Mouse (Mus musculus): ENCODE measurements around the gene Srf.
A peak's percentile ranks its signal among the peaks of the same experiment; 100 is the strongest.
"Not testable (repeated sequence)": the region's sequence is repeated elsewhere in the genome, so short reads cannot be mapped to it uniquely, and the experiment has no call there.

Gene Srf

GRCm38 (mm10) chr17:46555673-46556583, at the start of gene Srf:
TSS of gene Srf (minus strand) at chr17:46556175.
- DNase-seq (ENCODE audit: inconsistent ontology term): peak; percentile 100

- no peak for DNase-seq (ENCODE audit: inconsistent ontology term)
Observed at GRCm38 (mm10) chr17:46605126-46605525, 49.2 kb upstream of the Srf start.

GRCm38 (mm10) chr17:46603229-46603628, 47.3 kb upstream of the Srf start:
- DNase-seq (ENCODE audit: inconsistent ontology term): no peak

- no peak for DNase-seq (ENCODE audit: inconsistent ontology term)
Observed at GRCm38 (mm10) chr17:46602212-46602611, 46.2 kb upstream of the Srf start.

GRCm38 (mm10) chr17:46600569-46600968, 44.6 kb upstream of the Srf start:
- no peak for DNase-seq (ENCODE audit: inconsistent ontology term)

- DNase-seq (ENCODE audit: inconsistent ontology term): no peak
Observed at GRCm38 (mm10) chr17:46598963-46599362, 43.0 kb upstream of the Srf start.

- DNase-seq (ENCODE audit: inconsistent ontology term): no peak
Observed at GRCm38 (mm10) chr17:46597956-46598355, 42.0 kb upstream of the Srf start.

GRCm38 (mm10) chr17:46595336-46595735, 39.4 kb upstream of the Srf start:
- DNase-seq (ENCODE audit: inconsistent ontology term): no peak

GRCm38 (mm10) chr17:46594606-46595005, 38.6 kb upstream of the Srf start:
- no peak for DNase-seq (ENCODE audit: inconsistent ontology term)

GRCm38 (mm10) chr17:46593124-46593523, 37.1 kb upstream of the Srf start:
- DNase-seq (ENCODE audit: inconsistent ontology term): no peak

GRCm38 (mm10) chr17:46591406-46591805, 35.4 kb upstream of the Srf start:
- DNase-seq (ENCODE audit: inconsistent ontology term): no peak

- no peak for DNase-seq (ENCODE audit: inconsistent ontology term)
Observed at GRCm38 (mm10) chr17:46590439-46590838, 34.5 kb upstream of the Srf start.

GRCm38 (mm10) chr17:46589635-46590314, 33.8 kb upstream of the Srf start:
- no peak for DNase-seq (ENCODE audit: inconsistent ontology term)

- no peak for DNase-seq (ENCODE audit: inconsistent ontology term)
Observed at GRCm38 (mm10) chr17:46588913-46589312, 32.9 kb upstream of the Srf start.

GRCm38 (mm10) chr17:46588173-46588572, 32.2 kb upstream of the Srf start:
- DNase-seq (ENCODE audit: inconsistent ontology term): no peak

GRCm38 (mm10) chr17:46586327-46586726, 30.4 kb upstream of the Srf start:
- no peak for DNase-seq (ENCODE audit: inconsistent ontology term)

- DNase-seq (ENCODE audit: inconsistent ontology term): no peak
Observed at GRCm38 (mm10) chr17:46578650-46579049, 22.7 kb upstream of the Srf start.

GRCm38 (mm10) chr17:46576070-46576469, 20.1 kb upstream of the Srf start:
- DNase-seq (ENCODE audit: inconsistent ontology term): no peak

GRCm38 (mm10) chr17:46574535-46574934, 18.6 kb upstream of the Srf start:
- no peak for DNase-seq (ENCODE audit: inconsistent ontology term)

- no peak for DNase-seq (ENCODE audit: inconsistent ontology term)
Observed at GRCm38 (mm10) chr17:46571005-46571404, 15.0 kb upstream of the Srf start.

- no peak for DNase-seq (ENCODE audit: inconsistent ontology term)
Observed at GRCm38 (mm10) chr17:46559146-46559545, 3.2 kb upstream of the Srf start.

- no peak for DNase-seq (ENCODE audit: inconsistent ontology term)
Observed at GRCm38 (mm10) chr17:46558151-46558550, 2.2 kb upstream of the Srf start.

GRCm38 (mm10) chr17:46557321-46557720, 1.3 kb upstream of the Srf start:
- DNase-seq (ENCODE audit: inconsistent ontology term): not testable (repeated sequence)

Data from Muller cell, postnatal 12 days (primary cell).